Mouse (Mus musculus): ENCODE results near the gene Olfr1175-ps.

The Olfr1175-ps gene

GRCm38 (mm10) chr2:88327115-88327514 is at the start of gene Olfr1175-ps:
Olfr1175-ps (minus strand) TSS chr2:88327215.
- DNase-seq (ENCODE audit: low read depth): no peak

- peak; percentile 60 for DNase-seq (ENCODE audit: low read depth)
These were observed 29.3 kb upstream of the Olfr1175-ps start for GRCm38 (mm10) chr2:88356304-88356703.

GRCm38 (mm10) chr2:88346392-88346791 is 19.4 kb upstream of the Olfr1175-ps start, which contains the start of gene Olfr1177-ps:
Olfr1177-ps (minus strand) TSS chr2:88346492.
- no peak for DNase-seq (ENCODE audit: low read depth)

GRCm38 (mm10) chr2:88336421-88336820 is 9.4 kb upstream of the Olfr1175-ps start, which contains the start of gene Olfr1176:
Olfr1176 (plus strand) TSS chr2:88336721.
- DNase-seq (ENCODE audit: low read depth): no peak

- DNase-seq (ENCODE audit: low read depth): no peak
These were observed 12.0 kb downstream of the Olfr1175-ps start, which contains the start of gene Olfr1174-ps for GRCm38 (mm10) chr2:88315035-88315434. Olfr1174-ps (minus strand) TSS chr2:88315135.

- DNase-seq (ENCODE audit: low read depth): no peak
These were observed 47.2 kb downstream of the Olfr1175-ps start, which contains the start of gene Olfr1173 for GRCm38 (mm10) chr2:88279775-88280174. Olfr1173 (minus strand) TSS chr2:88279875.

Measured in NIH3T3 (cell line).